Mouse (Mus musculus) Patski (cell line): ENCODE data around the gene Yeats2. TPM values are rescaled to one million over a fixed set of nuclear protein-coding genes. Genes with fewer than 3 reads are reported as not detected.

ENCODE experiments used
- ATAC-seq: fragments of 100-300 bp; one replicate; pipeline ENCODE4 v1.8.0; 2021
- CTCF ChIA-PET: fragments of 350-600 bp; sonication (Branson Sonifier 250); formaldehyde crosslinking; loops from one replicate; lab custom pipeline; 2022; ENCODE audit warnings: inconsistent platforms; lab: Charles Lee
- POLR2A ChIA-PET: fragments of 350-600 bp; sonication (Branson Sonifier 250); formaldehyde crosslinking; loops from one replicate; lab custom pipeline; 2022; ENCODE audit warnings: antibody characterized with exemption, inconsistent platforms; lab: Charles Lee
- DNase-seq: peaks from one replicate; pipeline ENCODE4 v3.0.0-alpha.2; 2011; ENCODE audit warnings: low read depth, low spot score
- H3K27me3 ChIP-seq: fragments of 371-371 bp; one replicate; pipeline ENCODE4 v1.5.1; 2021
- CTCF ChIP-seq: fragments of 100-300 bp; IDR thresholded peaks from one replicate; pipeline ENCODE4 v1.5.1; 2021
- in situ Hi-C: fragments of 300-500 bp; cut with MboI; formaldehyde crosslinking; loops from 3 replicates; pipeline ENCODE4 v1.11.1; 2018; ENCODE audit warnings: low pct_unique_long_range_greater_than_20kb, mixed read lengths
- polyA plus RNA-seq: library from polyadenylated mRNA; unstranded; gene quantifications from one replicate; pipeline ENCODE4 v1.2.3, GENCODE M21; 2021

Yeats2 gene
- polyA plus RNA-seq, 1 experiment from 2014 or later = 37.6 TPM

GRCm38 (mm10) chr16:20272994-20273393, 132.1 kb downstream of the Yeats2 start:
- ATAC-seq (no peak), DNase-seq (no peak)
- in situ Hi-C loops = no loop called here
- peaks cover 3% of the 10 kb centered on the region for H3K27me3 ChIP-seq
- POLR2A ChIA-PET = no interaction called here
- no peak for TF ChIP-seq CTCF
- CTCF ChIA-PET = interaction anchor here (1.0 kb wide), 1 partner anchor 26 kb away, joined by 3 read pairs; no protein-coding TSS in a partner anchor

- in situ Hi-C loops = no loop called here
- CTCF ChIA-PET = interaction anchor here (0.7 kb wide), 1 partner anchor 66 kb away, joined by 3 read pairs; no protein-coding TSS in a partner anchor
- TF ChIP-seq CTCF = no peak
- H3K27me3 ChIP-seq = no peaks in the 10 kb centered on the region
- POLR2A ChIA-PET = interaction anchor here (0.6 kb wide), 1 partner anchor 119 kb away, joined by 3 read pairs; no protein-coding TSS in a partner anchor
- no peak for DNase-seq
- no peak for ATAC-seq
Measured at GRCm38 (mm10) chr16:20279395-20279794, 138.5 kb downstream of the Yeats2 start.

- CTCF ChIA-PET = interaction anchor here (0.7 kb wide), 1 partner anchor 66 kb away, joined by 3 read pairs; no protein-coding TSS in a partner anchor
- ATAC-seq = no peak
- TF ChIP-seq CTCF = no peak
- no peaks in the 10 kb centered on the region for H3K27me3 ChIP-seq
- in situ Hi-C loops = no loop called here
- POLR2A ChIA-PET = interaction anchor here (0.6 kb wide), 2 partner anchors 116 to 120 kb away, joined by 3 to 5 read pairs; no protein-coding TSS in a partner anchor
- DNase-seq = no peak
Measured at GRCm38 (mm10) chr16:20280238-20280637, 139.4 kb downstream of the Yeats2 start.

Other genes with a start within 250 kb of the Yeats2 start
- 0.10 TPM for gene Klhl6, start 158.0 kb upstream of the Yeats2 start, polyA plus RNA-seq
- gene Klhl24, start 43.5 kb upstream of the Yeats2 start, polyA plus RNA-seq = 58.2 TPM
- 0.14 TPM for gene Map6d1, start 100.3 kb downstream of the Yeats2 start, polyA plus RNA-seq
- 64.4 TPM for gene Parl, start 161.3 kb downstream of the Yeats2 start, polyA plus RNA-seq
- gene Cyp2ab1, start 184.3 kb downstream of the Yeats2 start, polyA plus RNA-seq = 0.09 TPM